Mouse (Mus musculus) G1E (cell line): ENCODE results near the gene Zfp91.

Experiments used
- CTCF ChIP-seq: IDR thresholded peaks from 2 replicates; pipeline ENCODE4 v1.5.1; 2012; ENCODE audit warnings: low read depth, low read length, inconsistent platforms, mixed read lengths
- GATA1 ChIP-seq: IDR thresholded peaks from 2 replicates; pipeline ENCODE4 v1.6.1; 2012; ENCODE audit warnings: borderline replicate concordance, low read length, inconsistent platforms, mixed read lengths
- GATA2 ChIP-seq: IDR thresholded peaks from 2 replicates; pipeline ENCODE4 v1.6.1; 2012; ENCODE audit warnings: low read depth, low read length, inconsistent platforms, borderline replicate concordance
- POLR2AphosphoS5 ChIP-seq: IDR thresholded peaks from 2 replicates; pipeline ENCODE4 v1.6.1; 2012; ENCODE audit warnings: low read depth, low read length, inconsistent platforms; ENCODE audit not compliant: insufficient replicate concordance
- TAL1 ChIP-seq: conservative IDR thresholded peaks from 2 replicates; pipeline ENCODE4 v1.6.1; 2012; ENCODE audit warnings: low read depth, low read length, inconsistent platforms, mixed read lengths

GRCm38 (mm10) chr19:12797071-12797470 is 1.1 kb upstream of the Zfp91 start:
- TF ChIP-seq CTCF, result no peak
- TF ChIP-seq POLR2AphosphoS5, result no peak
- TF ChIP-seq GATA1, result no peak
- TF ChIP-seq GATA2, result no peak
- TF ChIP-seq TAL1, result no peak
